Comparison of ENCODE assay signal across 4 mouse cellular contexts in the genomic region with DNA sequence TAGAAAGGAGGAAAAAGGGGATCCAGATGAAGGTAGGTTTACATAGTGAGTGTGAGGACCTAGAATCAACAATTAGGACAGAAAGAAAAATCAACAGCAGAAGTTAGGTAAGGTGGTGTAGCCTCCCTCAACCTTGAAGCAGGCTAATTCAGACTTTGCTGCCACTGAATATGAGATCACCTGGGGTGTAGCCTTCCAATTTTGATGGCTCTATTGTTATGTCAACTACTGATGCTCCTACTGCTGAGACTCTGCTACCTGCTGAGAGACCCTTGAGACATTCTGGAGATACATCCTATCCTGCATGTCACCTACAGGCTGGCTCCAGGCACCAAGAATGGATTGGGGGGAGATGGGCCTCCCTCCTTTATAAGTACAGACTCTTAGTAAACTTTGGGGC.
DNase-seq lines count a peak whose midpoint lies in the region.

No protein-coding gene starts in this region.

- peak; percentile 49 for DNase-seq in ES-CJ7 (ENCODE audit: low read depth, low spot score)
- DNase-seq in R1 (ENCODE audit: low read depth, low spot score): peak; percentile 51
- peak; percentile 34 for DNase-seq in ZHBTc4 (ENCODE audit: low read depth, low spot score)
- DNase-seq in heart, adult 11 months: peak; percentile 19

Comparison
In these comparisons a context has a peak if more than half of its experiments do, and no peak if none do; other contexts are left out.
1. Peak in every context shown above with its lines: DNase-seq.